Mouse (Mus musculus) ES-Bruce4 (cell line): ENCODE results near the gene Cdh18. TPM values are rescaled to one million over a fixed set of nuclear protein-coding genes. Genes with fewer than 3 reads are reported as not detected.

Experiments used
- H3K27ac ChIP-seq: 2 replicates; pipeline ENCODE4 v1.5.1; 2012; ENCODE audit warnings: low read length, inconsistent platforms; ENCODE audit not compliant: insufficient read depth
- H3K27me3 ChIP-seq: 2 replicates; pipeline ENCODE4 v1.6.1; 2012; ENCODE audit warnings: mild to moderate bottlenecking, low read length, inconsistent platforms; ENCODE audit not compliant: control insufficient read depth, poor library complexity, insufficient read depth, severe bottlenecking
- H3K36me3 ChIP-seq: 2 replicates; pipeline ENCODE4 v1.6.1; 2012; ENCODE audit warnings: inconsistent platforms, mild to moderate bottlenecking, low read length, moderate library complexity; ENCODE audit not compliant: control insufficient read depth, poor library complexity, insufficient read depth, severe bottlenecking
- H3K4me1 ChIP-seq: one replicate; pipeline ENCODE4 v1.8.1; 2011; ENCODE audit warnings: low read length; ENCODE audit not compliant: control insufficient read depth, insufficient read depth
- H3K4me3 ChIP-seq: 2 replicates; pipeline ENCODE4 v1.5.1; 2011; ENCODE audit warnings: low read depth, mild to moderate bottlenecking, low read length
- H3K9ac ChIP-seq: 2 replicates; pipeline ENCODE4 v1.6.1; 2012; ENCODE audit warnings: low read depth, mild to moderate bottlenecking, inconsistent platforms; ENCODE audit not compliant: poor library complexity, severe bottlenecking
- H3K9me3 ChIP-seq: replicated peaks from 2 replicates; pipeline ENCODE4 v1.6.1; 2012; ENCODE audit warnings: mild to moderate bottlenecking, low read length, inconsistent platforms; ENCODE audit not compliant: control insufficient read depth, poor library complexity, insufficient read depth, severe bottlenecking
- CTCF ChIP-seq: IDR thresholded peaks from one replicate; pipeline ENCODE4 v1.8.1; 2011; ENCODE audit warnings: low read depth, low read length
- EP300 ChIP-seq: IDR thresholded peaks from 2 replicates; pipeline ENCODE4 v1.6.1; 2011; ENCODE audit warnings: low read depth, low read length; ENCODE audit not compliant: insufficient read depth
- POLR2A ChIP-seq: IDR thresholded peaks from one replicate; pipeline ENCODE4 v1.8.1; 2011; ENCODE audit warnings: low read length; ENCODE audit not compliant: insufficient read depth
- polyA plus RNA-seq: library from polyadenylated mRNA; stranded (reverse); fragments of >200 nt; gene quantifications from 2 replicates; pipeline ENCODE4 v1.2.4, GENCODE M21; 2011; ENCODE audit warnings: low read depth; ENCODE audit not compliant: missing spikeins, insufficient read depth, insufficient read length

Cdh18 gene
- polyA plus RNA-seq, 1 experiment: not detected

DNA sequence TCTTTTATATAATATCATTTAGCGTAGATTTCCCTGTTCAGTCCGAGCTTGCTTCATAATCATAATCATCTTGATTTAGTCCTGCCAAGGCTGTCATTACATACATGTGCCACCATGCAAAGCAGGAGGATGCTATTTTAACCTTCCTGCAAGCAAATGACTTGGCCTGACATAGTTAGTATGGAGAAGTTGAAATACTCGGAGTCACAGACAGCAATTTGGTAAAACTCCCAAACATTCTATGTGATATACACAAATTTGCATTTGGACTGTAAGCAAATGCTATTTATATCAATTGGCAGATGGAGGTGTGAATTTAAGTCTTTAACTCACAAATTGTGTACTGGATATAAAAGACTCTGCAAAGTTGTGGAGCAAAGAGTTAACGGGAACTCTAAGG is 616.0 kb downstream of the Cdh18 start:
- Histone ChIP-seq H3K36me3 (no peaks in the 10 kb centered on the region), H3K4me1 (no peaks in the 10 kb centered on the region), H3K4me3 (no peak overlapping the region), H3K27me3 (no peaks in the 10 kb centered on the region), H3K9me3 (no peaks in the 10 kb centered on the region), H3K27ac (no peak overlapping the region), H3K9ac (no peak overlapping the region)
- TF ChIP-seq CTCF (no peak), POLR2A (no peak), EP300 (no peak)

DNA sequence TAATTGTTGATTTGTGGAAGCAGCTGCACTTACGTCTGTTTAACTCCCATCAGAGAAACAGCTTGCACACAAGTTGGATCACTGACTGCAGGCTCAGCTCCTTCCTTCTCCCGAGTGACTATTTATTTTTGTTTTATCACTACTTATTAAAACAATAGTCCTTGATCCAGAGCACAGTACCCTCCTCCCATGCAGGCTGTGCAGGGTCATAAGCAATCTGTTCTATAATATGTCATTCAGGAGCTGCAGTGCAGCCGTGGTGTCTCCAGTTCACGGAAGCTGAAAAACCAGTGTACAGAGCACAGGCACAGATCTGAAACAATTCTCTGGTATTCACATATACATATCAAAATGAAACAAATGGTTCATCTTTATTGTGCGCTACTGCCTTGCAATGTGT is 625.8 kb downstream of the Cdh18 start:
- no peaks in the 10 kb centered on the region for H3K9me3 ChIP-seq
- no peaks in the 10 kb centered on the region for H3K27me3 ChIP-seq
- H3K36me3 ChIP-seq: no peaks in the 10 kb centered on the region
- H3K4me1 ChIP-seq: no peaks in the 10 kb centered on the region
- no peak for TF ChIP-seq EP300
- TF ChIP-seq CTCF: no peak
- no peak overlapping the region for H3K4me3 ChIP-seq
- H3K27ac ChIP-seq: no peak overlapping the region
- no peak overlapping the region for H3K9ac ChIP-seq

DNA sequence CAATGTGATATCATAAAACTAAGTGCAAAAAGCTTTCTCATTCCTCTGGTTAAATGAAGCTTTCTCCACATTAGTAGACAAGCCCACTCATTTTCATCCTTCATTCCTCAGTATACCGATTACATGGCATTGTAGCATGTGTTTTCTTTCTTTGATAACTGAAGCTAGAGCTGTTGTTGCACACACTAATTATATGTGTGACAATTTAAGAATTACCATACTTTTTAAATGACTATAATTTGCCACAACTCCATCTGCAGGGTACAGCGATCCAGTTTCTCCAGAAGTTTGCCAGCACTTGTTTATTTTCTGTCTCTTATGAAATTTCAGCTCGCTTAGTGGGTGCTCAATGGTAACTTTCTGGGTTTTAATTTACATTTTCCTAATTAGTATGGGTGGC is 663.2 kb downstream of the Cdh18 start:
- H3K27ac ChIP-seq: no peak overlapping the region

DNA sequence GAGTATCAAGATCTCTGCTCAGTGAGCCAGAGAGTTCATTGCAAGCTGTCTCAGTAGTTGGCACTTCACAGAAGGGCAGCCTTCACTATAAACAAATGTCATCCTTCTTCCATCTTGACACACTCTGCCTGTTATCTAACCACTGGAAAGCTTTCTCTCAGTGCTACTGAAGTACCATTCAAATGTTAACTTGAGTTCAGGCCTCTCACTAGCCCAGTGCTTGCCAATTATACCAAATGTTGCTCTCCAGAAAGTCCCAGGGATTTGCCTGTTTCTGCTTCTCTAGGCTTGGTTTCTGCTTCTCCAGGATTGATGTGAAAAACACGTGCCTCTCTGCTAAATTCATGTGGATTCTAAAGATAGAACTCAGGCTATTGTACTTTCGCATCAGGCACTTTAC is 681.8 kb downstream of the Cdh18 start:
- TF ChIP-seq CTCF: no peak
- no peak for TF ChIP-seq POLR2A
- no peak for TF ChIP-seq EP300
- Histone ChIP-seq H3K27me3 (no peaks in the 10 kb centered on the region), H3K9me3 (no peaks in the 10 kb centered on the region), H3K4me3 (no peak overlapping the region), H3K27ac (no peak overlapping the region), H3K4me1 (no peaks in the 10 kb centered on the region), H3K9ac (no peak overlapping the region), H3K36me3 (no peaks in the 10 kb centered on the region)

More for the DNA sequence above, 663.2 kb downstream of the Cdh18 start:
- no peak overlapping the region for H3K9ac ChIP-seq
- H3K4me1 ChIP-seq: no peaks in the 10 kb centered on the region
- TF ChIP-seq CTCF (no peak), EP300 (no peak)
- no peak overlapping the region for H3K4me3 ChIP-seq
- H3K9me3 ChIP-seq: no peaks in the 10 kb centered on the region
- no peaks in the 10 kb centered on the region for H3K27me3 ChIP-seq
- H3K36me3 ChIP-seq: no peaks in the 10 kb centered on the region

GRCm38 (mm10) chr15:23257751-23258440 is 709.1 kb downstream of the Cdh18 start:
- Histone ChIP-seq H3K4me3 (no peak overlapping the region), H3K9me3 (no peaks in the 10 kb centered on the region), H3K36me3 (no peaks in the 10 kb centered on the region), H3K4me1 (no peaks in the 10 kb centered on the region), H3K9ac (no peak overlapping the region), H3K27me3 (no peaks in the 10 kb centered on the region), H3K27ac (no peak overlapping the region)
- TF ChIP-seq POLR2A: no peak
- TF ChIP-seq CTCF: no peak
- no peak for TF ChIP-seq EP300

- no peaks in the 10 kb centered on the region for H3K27me3 ChIP-seq
These were observed 729.6 kb downstream of the Cdh18 start for GRCm38 (mm10) chr15:23278421-23278820.

More at GRCm38 (mm10) chr15:23278421-23278820, 729.6 kb downstream of the Cdh18 start:
- TF ChIP-seq POLR2A (no peak), CTCF (no peak), EP300 (no peak)
- Histone ChIP-seq H3K9me3 (no peaks in the 10 kb centered on the region), H3K9ac (no peak overlapping the region), H3K36me3 (no peaks in the 10 kb centered on the region), H3K27ac (no peak overlapping the region), H3K4me3 (no peak overlapping the region), H3K4me1 (no peaks in the 10 kb centered on the region)
